Mouse (Mus musculus) MEL (cell line): ENCODE results near the gene Fbln1.
"Not testable (repeated sequence)": the region's sequence is repeated elsewhere in the genome, so short reads cannot be mapped to it uniquely, and the experiment has no call there.

Experiments used
- CHD2 ChIP-seq: IDR thresholded peaks from 2 replicates; pipeline ENCODE4 v1.6.1; 2011; ENCODE audit warnings: low read length, improper control_type of control experiment
- CTCF ChIP-seq, 3 experiments: IDR thresholded peaks in 2 of 3; conservative IDR thresholded peaks in 1 of 3; 2 replicates each; pipeline ENCODE4 v1.5.1; 2011 to 2012; ENCODE audit warnings: low read length in 3 of 3, low read depth in 2 of 3, mild to moderate bottlenecking in 2 of 3, improper control_type of control experiment in 1 of 3, inconsistent platforms in 1 of 3, mixed read lengths in 1 of 3, moderate library complexity in 1 of 3; ENCODE audit not compliant: control insufficient read depth in 1 of 3, insufficient read depth in 1 of 3, poor library complexity in 1 of 3, severe bottlenecking in 1 of 3
- EP300 ChIP-seq, 2 experiments: IDR thresholded peaks; 2 replicates each; pipeline ENCODE4 v1.6.1; 2011; ENCODE audit warnings: improper control_type of control experiment in 2 of 2, low read length in 2 of 2, low read depth in 1 of 2, mild to moderate bottlenecking in 1 of 2
- HCFC1 ChIP-seq: IDR thresholded peaks from 2 replicates; pipeline ENCODE4 v1.6.1; 2012; ENCODE audit warnings: low read depth, mild to moderate bottlenecking, inconsistent platforms, low read length, improper control_type of control experiment, moderate library complexity
- JUND ChIP-seq: IDR thresholded peaks from 2 replicates; pipeline ENCODE4 v1.6.1; 2011; ENCODE audit warnings: low read depth, mild to moderate bottlenecking, improper control_type of control experiment, low read length
- MAZ ChIP-seq: IDR thresholded peaks from 2 replicates; pipeline ENCODE4 v1.6.1; 2012; ENCODE audit warnings: low read depth, mild to moderate bottlenecking, inconsistent platforms, low read length, improper control_type of control experiment
- MXI1 ChIP-seq: IDR thresholded peaks from 2 replicates; pipeline ENCODE4 v1.6.1; 2011; ENCODE audit warnings: mild to moderate bottlenecking, low read depth, low read length, improper control_type of control experiment
- MYB ChIP-seq: IDR thresholded peaks from 2 replicates; pipeline ENCODE4 v1.6.1; 2011; ENCODE audit warnings: mild to moderate bottlenecking, low read depth, low read length, improper control_type of control experiment
- POLR2A ChIP-seq, 2 experiments: IDR thresholded peaks; 2 replicates each; pipeline ENCODE4 v1.6.1; 2011 to 2012; ENCODE audit warnings: low read length in 2 of 2, mild to moderate bottlenecking in 2 of 2, control low read depth in 1 of 2, improper control_type of control experiment in 1 of 2, low read depth in 1 of 2, moderate library complexity in 1 of 2; ENCODE audit not compliant: control insufficient read depth in 1 of 2, insufficient read depth in 1 of 2, poor library complexity in 1 of 2
- POLR2AphosphoS5 ChIP-seq: IDR thresholded peaks from 2 replicates; pipeline ENCODE4 v1.6.1; 2012; ENCODE audit warnings: low read depth, borderline replicate concordance, mild to moderate bottlenecking, inconsistent platforms, low read length, moderate library complexity, mixed read lengths
- SMC3 ChIP-seq: IDR thresholded peaks from 2 replicates; pipeline ENCODE4 v1.6.1; 2011; ENCODE audit warnings: low read depth, low read length, improper control_type of control experiment
- TAL1 ChIP-seq: IDR thresholded peaks from 2 replicates; pipeline ENCODE4 v1.6.1; 2012; ENCODE audit warnings: mild to moderate bottlenecking, inconsistent platforms, low read length, moderate library complexity, mixed read lengths
- USF1 ChIP-seq: IDR thresholded peaks from 2 replicates; pipeline ENCODE4 v1.6.1; 2014; ENCODE audit warnings: low read depth, mild to moderate bottlenecking, inconsistent platforms, low read length, improper control_type of control experiment, moderate library complexity

GRCm38 (mm10) chr15:85333511-85333910 is 127.8 kb downstream of the Fbln1 start:
- not testable (repeated sequence) for TF ChIP-seq HCFC1; EP300 (IDR thresholded peaks at IDR 0.05; ENCODE audit: low read depth in 1 of 2, low read length in 2 of 2); JUND; MAZ; MYB; TAL1; CTCF (IDR thresholded peaks at IDR 0.05 in 2 of 3, conservative IDR thresholded peaks at IDR 0.05 in 1 of 3; ENCODE audit: control insufficient read depth in 1 of 3, insufficient read depth in 1 of 3, low read depth in 2 of 3, low read length in 3 of 3, poor library complexity in 1 of 3, severe bottlenecking in 1 of 3); SMC3; POLR2AphosphoS5; CHD2; MXI1; USF1; POLR2A (IDR thresholded peaks at IDR 0.05; ENCODE audit: control insufficient read depth in 1 of 2, insufficient read depth in 1 of 2, low read depth in 1 of 2, low read length in 2 of 2, poor library complexity in 1 of 2)
